Mouse (Mus musculus) adrenal gland, adult 18-20 months (tissue): ENCODE measurements around the gene Kmo. TPM values are rescaled to one million over a fixed set of nuclear protein-coding genes. Genes with fewer than 3 reads are reported as not detected.

ENCODE experiments used
- DNase-seq, 2 experiments: peaks; one replicate each; pipeline ENCODE4 v3.0.0; 2021 to 2022; ENCODE audit warnings: low spot score in 2 of 2
- total RNA-seq, 2 experiments: library from RNA; stranded (reverse); gene quantifications; 1 replicate in 1 of 2; 2 replicates in 1 of 2; pipeline ENCODE4 v1.2.3; 2021

Gene Kmo
- total RNA-seq, 2 experiments from 2014 or later, result 0.10 to 0.29 TPM

GRCm38 (mm10) chr1:175631080-175631479 is 10.9 kb downstream of the Kmo start:
- no peak for DNase-seq

GRCm38 (mm10) chr1:175631721-175632221 is 11.6 kb downstream of the Kmo start:
- DNase-seq, result no peak

- no peak for DNase-seq
These were observed 12.3 kb downstream of the Kmo start for GRCm38 (mm10) chr1:175632470-175632869.

GRCm38 (mm10) chr1:175637677-175638076 is 17.5 kb downstream of the Kmo start:
- DNase-seq, result no peak

GRCm38 (mm10) chr1:175639072-175639471 is 18.9 kb downstream of the Kmo start:
- no peak for DNase-seq

- no peak for DNase-seq
These were observed 20.4 kb downstream of the Kmo start for GRCm38 (mm10) chr1:175640435-175641150.

GRCm38 (mm10) chr1:175643496-175644265 is 23.5 kb downstream of the Kmo start:
- DNase-seq, result no peak

- no peak for DNase-seq
These were observed 26.8 kb downstream of the Kmo start for GRCm38 (mm10) chr1:175646952-175647351.

GRCm38 (mm10) chr1:175648615-175649014 is 28.4 kb downstream of the Kmo start:
- DNase-seq, result no peak

- no peak for DNase-seq
These were observed 39.7 kb downstream of the Kmo start for GRCm38 (mm10) chr1:175659900-175660299.

GRCm38 (mm10) chr1:175668666-175669405 is 48.7 kb downstream of the Kmo start:
- DNase-seq, result no peak

- DNase-seq, result no peak
These were observed 49.3 kb downstream of the Kmo start for GRCm38 (mm10) chr1:175669456-175669855.

GRCm38 (mm10) chr1:175670042-175670441 is 49.9 kb downstream of the Kmo start:
- no peak for DNase-seq

- DNase-seq, result no peak
These were observed 51.4 kb downstream of the Kmo start for GRCm38 (mm10) chr1:175671626-175672025.

GRCm38 (mm10) chr1:175673563-175674325 is 53.6 kb downstream of the Kmo start:
- no peak for DNase-seq

GRCm38 (mm10) chr1:175675116-175675515 is 54.9 kb downstream of the Kmo start:
- DNase-seq, result no peak

GRCm38 (mm10) chr1:175677459-175677858 is 57.3 kb downstream of the Kmo start:
- DNase-seq, result no peak

GRCm38 (mm10) chr1:175680995-175681394 is 60.8 kb downstream of the Kmo start:
- DNase-seq, result no peak

- DNase-seq, result no peak
These were observed 71.6 kb downstream of the Kmo start for GRCm38 (mm10) chr1:175691686-175692245.

- peak; percentile 98 to 99 for DNase-seq
These were observed 72.2 kb downstream of the Kmo start, which contains the start of the genes Opn3 and Chml for GRCm38 (mm10) chr1:175692246-175692996. Gene Opn3, minus strand, starts transcription at chr1:175692776. Gene Chml, minus strand, starts transcription at chr1:175692901.
